Mouse (Mus musculus) cerebellum, adult 2 months (tissue): ENCODE results near the gene Cnga4.

Experiments
- CTCF ChIP-seq: fragments of 200-500 bp; IDR thresholded peaks from 2 replicates; pipeline ENCODE4 v1.5.1; 2011; ENCODE audit warnings: low read depth, mild to moderate bottlenecking, control low read depth, low read length, moderate library complexity, borderline replicate concordance; ENCODE audit not compliant: insufficient read depth
- POLR2A ChIP-seq: fragments of 200-500 bp; IDR thresholded peaks from 2 replicates; pipeline ENCODE4 v1.6.1; 2011; ENCODE audit warnings: low read length, control low read depth, borderline replicate concordance; ENCODE audit not compliant: insufficient read depth

DNA sequence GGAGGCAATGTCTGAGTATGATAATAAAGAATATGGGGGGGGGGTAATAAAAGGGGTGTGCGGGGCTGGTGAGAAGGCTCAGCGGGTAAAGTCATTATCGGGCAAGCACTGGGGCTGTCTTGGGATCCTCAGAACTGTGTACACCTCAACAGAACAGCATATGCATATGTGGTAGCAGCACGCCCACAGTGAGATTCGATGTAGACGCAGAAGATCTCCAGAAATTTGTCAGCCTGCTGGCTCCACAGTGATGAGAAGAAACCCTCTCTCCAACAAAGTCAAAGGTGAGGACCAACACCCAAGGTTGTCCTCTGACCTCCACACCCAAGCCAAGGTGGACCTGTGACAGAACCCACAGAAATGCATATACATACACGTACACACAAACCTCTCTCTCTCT, 12.2 kb downstream of the Cnga4 start:
- TF ChIP-seq CTCF, result no peak
- no peak for TF ChIP-seq POLR2A
